ENCODE assay signal across 13 mouse cellular contexts in the genomic region with DNA sequence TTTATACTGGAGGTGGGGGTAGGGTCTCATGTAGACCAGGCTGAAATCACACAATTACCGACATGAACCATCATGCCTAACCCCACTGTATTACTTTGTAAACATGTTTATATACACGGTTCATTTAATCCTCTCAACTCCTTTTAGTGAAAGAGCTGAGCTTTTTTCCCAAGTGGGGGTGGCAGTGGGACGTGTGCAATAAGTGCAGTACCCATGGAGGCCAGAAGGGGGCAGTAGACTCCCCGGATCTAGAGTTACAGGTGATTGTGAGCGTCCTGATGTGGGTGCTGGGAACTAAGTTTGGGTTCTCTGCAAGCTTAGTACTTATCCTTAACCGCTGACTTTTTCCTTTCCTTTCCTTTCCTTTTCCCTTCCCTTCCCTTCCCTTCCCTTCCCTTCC. TPM values are rescaled to one million over a fixed set of nuclear protein-coding genes. Genes with fewer than 3 reads are reported as not detected.
DNase-seq lines count a peak whose midpoint lies in the region; ATAC-seq and TF ChIP-seq lines count a peak whose summit lies in the region.
"Had no signal": no experiment of that assay in that cellular context is flagged by ENCODE, and none has a peak within 500 bp of the region (broad histone marks: within the 10 kb centered on the region; RNA-seq: fewer than 3 reads in every experiment).

No protein-coding gene starts in this region.

- no peaks in the 10 kb centered on the region for H3K27me3 ChIP-seq in intestine, postnatal 0 days (replicated peaks; ENCODE audit: control insufficient read depth, insufficient read depth, low read length)
- H3K27me3 ChIP-seq in intestine, embryonic 15.5 days (replicated peaks): no peaks in the 10 kb centered on the region
- H3K27me3 ChIP-seq in MEL (ENCODE audit: control insufficient read depth in 1 of 2, insufficient read depth in 2 of 2, low read length in 2 of 2): peaks cover 2 to 7% of the 10 kb centered on the region in 2 experiments; a peak in 3 of 4 replicates
- H3K27me3 ChIP-seq in liver, postnatal 0 days (ENCODE audit: insufficient read depth, low read length): no peaks in the 10 kb centered on the region
- H3K27me3 ChIP-seq in kidney, embryonic 16.5 days (ENCODE audit: insufficient read depth, low read length): no peaks in the 10 kb centered on the region
- H3K27me3 ChIP-seq: embryonic facial prominence, embryonic 12.5 days; limb, embryonic 15.5 days; midbrain, embryonic 15.5 days had no signal

- no peaks in the 10 kb centered on the region for H3K36me3 ChIP-seq in intestine, postnatal 0 days (ENCODE audit: control insufficient read depth, insufficient read depth)
- H3K36me3 ChIP-seq in intestine, embryonic 15.5 days: no peaks in the 10 kb centered on the region
- H3K36me3 ChIP-seq in MEL (ENCODE audit: control insufficient read depth in 1 of 2, insufficient read depth in 2 of 2, low read length in 2 of 2): 0 out of 4 replicates have a peak, but pooled peaks cover 0 to 3% of the 10 kb centered on the region in 2 experiments
- H3K36me3 ChIP-seq in liver, postnatal 0 days (replicated peaks; ENCODE audit: insufficient read depth, low read length): no peaks in the 10 kb centered on the region
- no peaks in the 10 kb centered on the region for H3K36me3 ChIP-seq in kidney, embryonic 16.5 days (ENCODE audit: insufficient read depth, low read length)
- H3K36me3 ChIP-seq: embryonic facial prominence, embryonic 12.5 days; limb, embryonic 15.5 days; midbrain, embryonic 15.5 days had no signal

- no peak for TF ChIP-seq POLR2A in MEL (IDR thresholded peaks at IDR 0.05; ENCODE audit: control insufficient read depth in 1 of 2, insufficient read depth in 1 of 2, low read depth in 1 of 2, low read length in 2 of 2, poor library complexity in 1 of 2)

- no peak for ATAC-seq in intestine, postnatal 0 days
- no peak for ATAC-seq in intestine, embryonic 15.5 days
- no peak for ATAC-seq in liver, postnatal 0 days
- no peak for ATAC-seq in kidney, embryonic 16.5 days (ENCODE audit: low FRiP score, low TSS enrichment)
- ATAC-seq: midbrain, embryonic 15.5 days had no signal

- no peaks in the 10 kb centered on the region for H3K79me2 ChIP-seq in MEL (ENCODE audit: control insufficient read depth, insufficient read depth, low read length, poor library complexity)

- no peak overlapping the region for H3K27ac ChIP-seq in intestine, postnatal 0 days (ENCODE audit: low read depth, low read length)
- H3K27ac ChIP-seq in intestine, embryonic 15.5 days: no peak overlapping the region
- H3K27ac ChIP-seq in MEL (ENCODE audit: control insufficient read depth, low read depth, low read length): no peak overlapping the region
- no peak overlapping the region for H3K27ac ChIP-seq in liver, postnatal 0 days (ENCODE audit: low read depth)
- no peak overlapping the region for H3K27ac ChIP-seq in kidney, embryonic 16.5 days (ENCODE audit: low read length)
- H3K27ac ChIP-seq: embryonic facial prominence, embryonic 12.5 days; limb, embryonic 15.5 days; midbrain, embryonic 15.5 days had no signal

- no peaks in the 10 kb centered on the region for H3K9me3 ChIP-seq in intestine, postnatal 0 days (ENCODE audit: control insufficient read depth)
- no peaks in the 10 kb centered on the region for H3K9me3 ChIP-seq in intestine, embryonic 15.5 days
- H3K9me3 ChIP-seq in MEL (replicated peaks; ENCODE audit: insufficient read depth, low read length): no peaks in the 10 kb centered on the region
- H3K9me3 ChIP-seq in liver, postnatal 0 days (ENCODE audit: low read length): no peaks in the 10 kb centered on the region
- no peaks in the 10 kb centered on the region for H3K9me3 ChIP-seq in kidney, embryonic 16.5 days (ENCODE audit: low read length)
- H3K9me3 ChIP-seq: embryonic facial prominence, embryonic 12.5 days; limb, embryonic 15.5 days; midbrain, embryonic 15.5 days had no signal

- H3K4me1 ChIP-seq in intestine, postnatal 0 days (replicated peaks; ENCODE audit: control insufficient read depth, insufficient read depth, low read length): no peaks in the 10 kb centered on the region
- 0 out of 2 replicates have a peak, but pooled peaks cover 3% of the 10 kb centered on the region for H3K4me1 ChIP-seq in intestine, embryonic 15.5 days (replicated peaks)
- no peaks in the 10 kb centered on the region for H3K4me1 ChIP-seq in MEL (ENCODE audit: control insufficient read depth in 1 of 2, insufficient read depth in 2 of 2, low read length in 2 of 2)
- no peaks in the 10 kb centered on the region for H3K4me1 ChIP-seq in liver, postnatal 0 days (ENCODE audit: insufficient read depth)
- peaks cover 5% of the 10 kb centered on the region; the same call in 1 of the 2 replicates for H3K4me1 ChIP-seq in kidney, embryonic 16.5 days (ENCODE audit: insufficient read depth, low read length)
- H3K4me1 ChIP-seq: midbrain, embryonic 15.5 days had no signal

- DNase-seq in 416B (ENCODE audit: low read depth) (peak; percentile 34), MEL (ENCODE audit: low read depth, low spot score) (peak; percentile 79)
- peak; percentile 36 for DNase-seq in liver, postnatal 0 days
- DNase-seq in adrenal gland, adult 8-10 months: no peak
- DNase-seq in cerebellum, adult 11-12 months: no peak
- DNase-seq: heart, postnatal 4 days; kidney, postnatal 4 days had no signal

- H3K4me3 ChIP-seq in intestine, postnatal 0 days (ENCODE audit: low read depth, low read length): no peak overlapping the region
- H3K4me3 ChIP-seq in intestine, embryonic 15.5 days (replicated peaks): no peak overlapping the region
- peak overlapping the region; percentile 54 to 60 for H3K4me3 ChIP-seq in MEL (ENCODE audit: control insufficient read depth in 1 of 2, insufficient read depth in 1 of 2, low read depth in 2 of 2, low read length in 2 of 2)
- H3K4me3 ChIP-seq in liver, postnatal 0 days (ENCODE audit: low read depth, low read length): no peak overlapping the region
- no peak overlapping the region for H3K4me3 ChIP-seq in kidney, embryonic 16.5 days (ENCODE audit: low read length)
- H3K4me3 ChIP-seq: embryonic facial prominence, embryonic 12.5 days; limb, embryonic 15.5 days; midbrain, embryonic 15.5 days had no signal

- no peak overlapping the region for H3K9ac ChIP-seq in intestine, postnatal 0 days (ENCODE audit: low read depth, low read length)
- no peak overlapping the region for H3K9ac ChIP-seq in intestine, embryonic 15.5 days
- peak overlapping the region; percentile 56 for H3K9ac ChIP-seq in MEL (ENCODE audit: control insufficient read depth, low read depth, low read length, poor library complexity, severe bottlenecking)
- no peak overlapping the region for H3K9ac ChIP-seq in liver, postnatal 0 days (replicated peaks)
- H3K9ac ChIP-seq in kidney, embryonic 16.5 days (replicated peaks; ENCODE audit: low read length): no peak overlapping the region
- H3K9ac ChIP-seq: embryonic facial prominence, embryonic 12.5 days; limb, embryonic 15.5 days; midbrain, embryonic 15.5 days had no signal

- TF ChIP-seq RAD21 in MEL (IDR thresholded peaks at IDR 0.05; ENCODE audit: low read depth, low read length): peak; percentile 26

- no peak overlapping the region for H3K4me2 ChIP-seq in intestine, postnatal 0 days (replicated peaks; ENCODE audit: low read depth)
- no peak overlapping the region for H3K4me2 ChIP-seq in intestine, embryonic 15.5 days (replicated peaks)
- no peak overlapping the region for H3K4me2 ChIP-seq in liver, postnatal 0 days (ENCODE audit: low read depth, low read length)
- H3K4me2 ChIP-seq in kidney, embryonic 16.5 days (replicated peaks; ENCODE audit: low read depth, low read length): no peak overlapping the region
- H3K4me2 ChIP-seq: embryonic facial prominence, embryonic 12.5 days; limb, embryonic 15.5 days; midbrain, embryonic 15.5 days had no signal

- WGBS in intestine, postnatal 0 days: 55% methylated on average over 6 of the region's 6 CpGs
- WGBS in intestine, embryonic 15.5 days: 52% methylated on average over 6 of the region's 6 CpGs
- WGBS in liver, postnatal 0 days (ENCODE audit: insufficient replicate concordance): 53% methylated on average over 6 of the region's 6 CpGs
- WGBS in kidney, embryonic 16.5 days: 52% methylated on average over 6 of the region's 6 CpGs

- no peak for TF ChIP-seq EP300 in MEL (IDR thresholded peaks at IDR 0.05; ENCODE audit: low read depth in 1 of 2, low read length in 2 of 2)
- TF ChIP-seq EP300 in liver, postnatal 0 days (IDR thresholded peaks at IDR 0.05; ENCODE audit: low read depth): no peak

- TF ChIP-seq CTCF in intestine, postnatal 0 days (IDR thresholded peaks at IDR 0.05; ENCODE audit: low read depth): peak; percentile 59
- TF ChIP-seq CTCF in MEL (IDR thresholded peaks at IDR 0.05 in 2 of 3, conservative IDR thresholded peaks at IDR 0.05 in 1 of 3; ENCODE audit: control insufficient read depth in 1 of 3, insufficient read depth in 1 of 3, low read depth in 2 of 3, low read length in 3 of 3, poor library complexity in 1 of 3, severe bottlenecking in 1 of 3): peak; percentile 75 to 91 (median 83)
- peak; percentile 74 for TF ChIP-seq CTCF in liver, postnatal 0 days (IDR thresholded peaks at IDR 0.05; ENCODE audit: low read depth)

TF ChIP-seq in MEL, 35 proteins besides CTCF, POLR2A, EP300 and RAD21 (continues in another document):
- TF ChIP-seq SMC3 (IDR thresholded peaks at IDR 0.05; ENCODE audit: low read depth, low read length): peak; percentile 43
- no peak for TF ChIP-seq TAL1 (IDR thresholded peaks at IDR 0.05; ENCODE audit: low read length)
- TF ChIP-seq MAZ (IDR thresholded peaks at IDR 0.05; ENCODE audit: low read depth, low read length): 0 out of 2 replicates have a peak, but pooled peaks have one; percentile 68

RNA-seq across cellular contexts. Expression of gene Fat2, which starts 37.5 kb away (rescaled TPM):
- polyA plus RNA-seq in intestine, postnatal 0 days (2015; fragmentation: Nextera tagmentation; extraction: Ambion mirVana): not detected in 2 replicates
- polyA plus RNA-seq in intestine, embryonic 15.5 days (2015; fragmentation: Nextera tagmentation; extraction: Ambion mirVana): 0.05 and 0.14 TPM in 2 replicates
- under 0.01 and 0.03 TPM in 2 replicates for total RNA-seq in MEL (2012; rRNA removed)
- polyA plus RNA-seq in MEL (2012; ENCODE audit: insufficient read depth in 1 of 2, insufficient read length in 2 of 2, low read depth in 1 of 2, low replicate concordance in 2 of 2, missing spikeins in 1 of 2): under 1 TPM in 1 of 2 experiments, not detected in 1; 0.01 TPM
- not detected in 2 replicates for polyA plus RNA-seq in liver, postnatal 0 days (2015; fragmentation: Nextera tagmentation; extraction: Ambion mirVana)
- total RNA-seq in adrenal gland, adult 8-10 months (2022): under 1 TPM; 0.03 to 0.08 (median 0.06) TPM
- 0.06 and 0.11 TPM in 2 replicates for polyA plus RNA-seq in kidney, embryonic 16.5 days (2015; fragmentation: Nextera tagmentation; extraction: Ambion mirVana)

RNA-seq across cellular contexts. Expression of gene Sparc, which starts 49.1 kb away (rescaled TPM):
- 931 and 943 TPM in 2 replicates for polyA plus RNA-seq in intestine, postnatal 0 days (2015; fragmentation: Nextera tagmentation; extraction: Ambion mirVana)
- 1,532 and 1,545 TPM in 2 replicates for polyA plus RNA-seq in intestine, embryonic 15.5 days (2015; fragmentation: Nextera tagmentation; extraction: Ambion mirVana)
- not detected in 2 replicates for total RNA-seq in MEL (2012; rRNA removed)
- polyA plus RNA-seq in MEL (2012; ENCODE audit: insufficient read depth in 1 of 2, insufficient read length in 2 of 2, low read depth in 1 of 2, low replicate concordance in 2 of 2, missing spikeins in 1 of 2): not detected
- polyA plus RNA-seq in liver, postnatal 0 days (2015; fragmentation: Nextera tagmentation; extraction: Ambion mirVana): 258 and 272 TPM in 2 replicates
- total RNA-seq in adrenal gland, adult 8-10 months (2022): 1,000 to 10,000 TPM; 1,201 to 2,025 (median 1,729) TPM
- 1,474 and 1,572 TPM in 2 replicates for polyA plus RNA-seq in kidney, embryonic 16.5 days (2015; fragmentation: Nextera tagmentation; extraction: Ambion mirVana)

Comparison
In these comparisons a context has a peak if more than half of its experiments do, and no peak if none do; other contexts are left out.
1. H3K4me3 ChIP-seq: peak in MEL (2 of 2); none in intestine, postnatal 0 days (single experiment), intestine, embryonic 15.5 days (single experiment), liver, postnatal 0 days (single experiment) and kidney, embryonic 16.5 days (single experiment).
2. DNase-seq: peak in 416B (single experiment), MEL (single experiment) and liver, postnatal 0 days (single experiment); none in adrenal gland, adult 8-10 months (single experiment) and cerebellum, adult 11-12 months (single experiment).
3. RNA of gene Sparc, which starts 49.1 kb away (polyA plus RNA-seq): 1,474 to 1,572 TPM in kidney, embryonic 16.5 days, 1,532 to 1,545 TPM in intestine, embryonic 15.5 days, 931 to 943 TPM in intestine, postnatal 0 days and 258 to 272 TPM in liver, postnatal 0 days; not detected in MEL; every median in the first group is over 100 times any median in the second.
4. Peak in every context shown above with its lines, with median percentiles within 50 percentile points of each other: CTCF ChIP-seq.